Comparison of ENCODE assay signal across 23 mouse cellular contexts in genomic region chr5:148366455-148366854, GRCm38 (mm10).
"Had no signal": no experiment of that assay in that cellular context is flagged by ENCODE, and none has a peak within 500 bp of the region (broad histone marks: within the 10 kb centered on the region; RNA-seq: fewer than 3 reads in every experiment).

No protein-coding gene starts in this region.

- H3K27me3 ChIP-seq: heart, embryonic 12.5 days; hindbrain, embryonic 12.5 days; intestine, embryonic 15.5 days; kidney, embryonic 15.5 days; limb, embryonic 13.5 days; limb, embryonic 15.5 days; liver, embryonic 12.5 days had no signal

- H3K36me3 ChIP-seq: hindbrain, embryonic 12.5 days; intestine, embryonic 15.5 days had no signal

- DNase-seq: gastrocnemius, adult 2 months; gastrocnemius, postnatal 10 days; gastrocnemius, postnatal 25 days; heart, adult 18-20 months; heart, postnatal 10 days; heart, postnatal 4 days; kidney, adult 18-20 months; kidney, adult 8-10 months; kidney, postnatal 14 days; kidney, postnatal 36 days; layer of hippocampus, adult 9-11 months; layer of hippocampus, postnatal 36 days; left cerebral cortex, postnatal 4 days had no signal

- H3K27ac ChIP-seq: gastrocnemius, adult 2 months; hindbrain, embryonic 10.5 days; hindbrain, embryonic 12.5 days; hindbrain, embryonic 14.5 days; intestine, embryonic 15.5 days; kidney, embryonic 15.5 days; kidney, postnatal 0 days; limb, embryonic 13.5 days; limb, embryonic 15.5 days; liver, embryonic 12.5 days had no signal

- H3K9me3 ChIP-seq: intestine, embryonic 15.5 days; limb, embryonic 15.5 days had no signal

- H3K4me3 ChIP-seq: gastrocnemius, adult 2 months; heart, embryonic 12.5 days; hindbrain, embryonic 10.5 days; hindbrain, embryonic 12.5 days; intestine, embryonic 15.5 days; kidney, embryonic 15.5 days; limb, embryonic 13.5 days; limb, embryonic 15.5 days; liver, embryonic 12.5 days had no signal
